Mouse (Mus musculus) kidney, postnatal 0 days (tissue): ENCODE results near the gene Prkn. TPM values are rescaled to one million over a fixed set of nuclear protein-coding genes. Genes with fewer than 3 reads are reported as not detected.

Source experiments
- ATAC-seq: fragments of 200-750 bp; cut with Nextera tagmentation; replicated peaks from 2 replicates; pipeline ENCODE4 v1.8.0; 2017; ENCODE audit warnings: low read depth, moderate number of reproducible peaks, moderate TSS enrichment, moderate library complexity; ENCODE audit not compliant: low FRiP score
- DNase-seq: peaks from one replicate; pipeline ENCODE4 v3.0.0-alpha.2; 2016; ENCODE audit warnings: low spot score
- H3K27ac ChIP-seq: fragments of 300-500 bp; sonication (generic); 2 replicates; pipeline ENCODE4 v1.5.1; 2014; ENCODE audit warnings: mild to moderate bottlenecking
- H3K27me3 ChIP-seq: fragments of 300-500 bp; sonication (generic); 2 replicates; pipeline ENCODE4 v1.6.1; 2014; ENCODE audit warnings: low read length, mixed read lengths; ENCODE audit not compliant: insufficient read depth
- H3K36me3 ChIP-seq: fragments of 300-500 bp; sonication (generic); 2 replicates; pipeline ENCODE4 v1.6.1; 2014; ENCODE audit warnings: low read length, mixed read lengths; ENCODE audit not compliant: insufficient read depth
- H3K4me1 ChIP-seq: fragments of 300-500 bp; sonication (generic); replicated peaks from 2 replicates; pipeline ENCODE4 v1.6.1; 2014; ENCODE audit warnings: antibody characterized with exemption, low read length, mixed read lengths; ENCODE audit not compliant: insufficient read depth
- H3K4me2 ChIP-seq: fragments of 300-500 bp; sonication (generic); 2 replicates; pipeline ENCODE4 v1.6.1; 2014; ENCODE audit warnings: mild to moderate bottlenecking, low read length, moderate library complexity, mixed read lengths
- H3K4me3 ChIP-seq: fragments of 300-500 bp; sonication (generic); replicated peaks from 2 replicates; pipeline ENCODE4 v1.5.1; 2014; ENCODE audit warnings: low read depth, low read length
- H3K9ac ChIP-seq: fragments of 300-500 bp; sonication (generic); 2 replicates; pipeline ENCODE4 v1.6.1; 2014; ENCODE audit warnings: low read depth, low read length
- H3K9me3 ChIP-seq: fragments of 300-500 bp; sonication (generic); replicated peaks from 2 replicates; pipeline ENCODE4 v1.6.1; 2016; ENCODE audit warnings: low read length, inconsistent platforms, mixed read lengths
- CTCF ChIP-seq: IDR thresholded peaks from 2 replicates; pipeline ENCODE4 v1.5.1; 2016; ENCODE audit warnings: antibody characterized with exemption, low read depth, mild to moderate bottlenecking, moderate library complexity
- WGBS: fragments of 180-500 bp; shearing (Covaris S2); extraction: QIAGEN DNeasy Blood & Tissue Kit; methylation state at CpG from one replicate; pipeline ENCODE4 v1.1.7; 2014; 5-methylcytosine and 5-hydroxymethylcytosine counted together
- polyA plus RNA-seq: library from polyadenylated mRNA; unstranded; fragments of >200 nt; fragmentation: Nextera tagmentation; extraction: Ambion mirVana; gene quantifications from 2 replicates; pipeline ENCODE4 v1.2.1, GENCODE M21; 2015

The Prkn gene
- polyA plus RNA-seq, 1 experiment from 2014 or later = 3.6 TPM

- ATAC-seq = no peak
These were observed 1198.3 kb downstream of the Prkn start for GRCm38 (mm10) chr17:12038499-12038898.

GRCm38 (mm10) chr17:12039188-12039587 is 1199.0 kb downstream of the Prkn start:
- H3K9ac ChIP-seq = no peak overlapping the region
- no peak overlapping the region for H3K4me2 ChIP-seq
- H3K36me3 ChIP-seq = no peaks in the 10 kb centered on the region
- no peaks in the 10 kb centered on the region for H3K9me3 ChIP-seq
- H3K4me1 ChIP-seq = no peaks in the 10 kb centered on the region
- H3K4me3 ChIP-seq = no peak overlapping the region
- WGBS = 1% methylated on average over 9 of the region's 9 CpGs
- peak; percentile 100 for TF ChIP-seq CTCF
- ATAC-seq = peak; percentile 53; the same call in 1 of the 2 replicates
- H3K27me3 ChIP-seq = no peaks in the 10 kb centered on the region
- DNase-seq = peak; percentile 92
- no peak overlapping the region for H3K27ac ChIP-seq

More at GRCm38 (mm10) chr17:12038499-12038898, 1198.3 kb downstream of the Prkn start:
- Histone ChIP-seq H3K27me3 (no peaks in the 10 kb centered on the region), H3K4me2 (no peak overlapping the region), H3K4me1 (no peaks in the 10 kb centered on the region), H3K4me3 (no peak overlapping the region), H3K36me3 (no peaks in the 10 kb centered on the region), H3K9me3 (no peaks in the 10 kb centered on the region), H3K27ac (no peak overlapping the region), H3K9ac (no peak overlapping the region)
- WGBS = 70% methylated on average over 6 of the region's 6 CpGs
- DNase-seq = no peak
- no peak for TF ChIP-seq CTCF

GRCm38 (mm10) chr17:12039922-12040321 is 1199.7 kb downstream of the Prkn start:
- DNase-seq (no peak), ATAC-seq (no peak)
- H3K4me3 ChIP-seq = no peak overlapping the region
- no peak overlapping the region for H3K27ac ChIP-seq
- no peaks in the 10 kb centered on the region for H3K36me3 ChIP-seq
- no peaks in the 10 kb centered on the region for H3K9me3 ChIP-seq
- TF ChIP-seq CTCF = no peak
- no peaks in the 10 kb centered on the region for H3K4me1 ChIP-seq
- H3K27me3 ChIP-seq = no peaks in the 10 kb centered on the region
- WGBS = 84% methylated on average over 3 of the region's 3 CpGs
- H3K4me2 ChIP-seq = no peak overlapping the region
- H3K9ac ChIP-seq = no peak overlapping the region

GRCm38 (mm10) chr17:12040546-12040945 is 1200.4 kb downstream of the Prkn start:
- ATAC-seq (no peak), DNase-seq (no peak)
- Histone ChIP-seq H3K9me3 (no peaks in the 10 kb centered on the region), H3K4me3 (no peak overlapping the region), H3K4me2 (no peak overlapping the region), H3K27ac (no peak overlapping the region), H3K9ac (no peak overlapping the region), H3K4me1 (no peaks in the 10 kb centered on the region), H3K36me3 (no peaks in the 10 kb centered on the region), H3K27me3 (no peaks in the 10 kb centered on the region)
- WGBS = 80% methylated on average over 5 of the region's 5 CpGs
- no peak for TF ChIP-seq CTCF

GRCm38 (mm10) chr17:12041091-12041655 is 1201.0 kb downstream of the Prkn start:
- no peak for TF ChIP-seq CTCF
- Histone ChIP-seq H3K9ac (no peak overlapping the region), H3K27ac (no peak overlapping the region), H3K36me3 (no peaks in the 10 kb centered on the region), H3K27me3 (no peaks in the 10 kb centered on the region), H3K4me3 (no peak overlapping the region), H3K4me2 (no peak overlapping the region), H3K9me3 (no peaks in the 10 kb centered on the region), H3K4me1 (no peaks in the 10 kb centered on the region)
- ATAC-seq = no peak
- 96% methylated on average over 5 of the region's 5 CpGs for WGBS
- DNase-seq = no peak

- no peak overlapping the region for H3K9ac ChIP-seq
- DNase-seq (no peak), ATAC-seq (no peak)
- no peak overlapping the region for H3K27ac ChIP-seq
- H3K4me2 ChIP-seq = no peak overlapping the region
- no peaks in the 10 kb centered on the region for H3K4me1 ChIP-seq
- no peaks in the 10 kb centered on the region for H3K9me3 ChIP-seq
- H3K27me3 ChIP-seq = no peaks in the 10 kb centered on the region
- no peak for TF ChIP-seq CTCF
- 72% methylated on average over 14 of the region's 14 CpGs for WGBS
- H3K4me3 ChIP-seq = no peak overlapping the region
- no peaks in the 10 kb centered on the region for H3K36me3 ChIP-seq
These were observed 1202.5 kb downstream of the Prkn start for GRCm38 (mm10) chr17:12042561-12043256.

- Histone ChIP-seq H3K4me3 (no peak overlapping the region), H3K27ac (no peak overlapping the region), H3K27me3 (no peaks in the 10 kb centered on the region), H3K36me3 (no peaks in the 10 kb centered on the region), H3K4me1 (no peaks in the 10 kb centered on the region), H3K4me2 (no peak overlapping the region), H3K9me3 (no peaks in the 10 kb centered on the region), H3K9ac (no peak overlapping the region)
- TF ChIP-seq CTCF = no peak
- whole genome bisulfite sequencing = 64% methylated on average over 8 of the region's 8 CpGs
- DNase-seq (no peak), ATAC-seq (no peak)
These were observed 1204.0 kb downstream of the Prkn start for GRCm38 (mm10) chr17:12044222-12044621.
